Mouse (Mus musculus) Muller cell, postnatal 12 days (primary cell): ENCODE results near the gene Mctp1.
"Not testable (repeated sequence)": the region's sequence is repeated elsewhere in the genome, so short reads cannot be mapped to it uniquely, and the experiment has no call there.

Experiments
- DNase-seq: peaks from one replicate; pipeline ENCODE4 v3.0.0-alpha.2; 2015; ENCODE audit errors: inconsistent ontology term

The Mctp1 gene

GRCm38 (mm10) chr13:76383972-76384663, at the start of gene Mctp1:
Gene Mctp1 (plus strand): TSS chr13:76384535.
- DNase-seq: peak; percentile 77

DNA sequence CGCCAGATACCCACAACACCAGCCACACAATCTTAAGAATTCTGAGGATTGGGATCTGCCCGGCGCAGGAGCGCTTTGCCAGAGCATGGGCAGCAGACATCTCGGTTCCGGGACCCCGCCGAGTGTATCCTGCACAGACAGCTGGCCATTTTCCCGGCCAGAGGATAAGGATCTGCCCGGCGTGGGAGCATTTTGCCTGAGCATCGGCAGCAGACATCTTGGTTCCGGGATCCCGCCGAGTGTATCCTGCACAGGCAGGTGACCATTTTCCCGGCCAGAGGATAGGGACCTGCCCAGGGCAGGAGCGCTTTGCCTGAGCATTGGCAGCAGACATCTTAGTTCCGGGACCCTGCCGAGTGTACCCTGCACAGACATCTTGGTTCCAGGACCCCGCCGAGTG, 38.4 kb upstream of the Mctp1 start:
- not testable (repeated sequence) for DNase-seq

DNA sequence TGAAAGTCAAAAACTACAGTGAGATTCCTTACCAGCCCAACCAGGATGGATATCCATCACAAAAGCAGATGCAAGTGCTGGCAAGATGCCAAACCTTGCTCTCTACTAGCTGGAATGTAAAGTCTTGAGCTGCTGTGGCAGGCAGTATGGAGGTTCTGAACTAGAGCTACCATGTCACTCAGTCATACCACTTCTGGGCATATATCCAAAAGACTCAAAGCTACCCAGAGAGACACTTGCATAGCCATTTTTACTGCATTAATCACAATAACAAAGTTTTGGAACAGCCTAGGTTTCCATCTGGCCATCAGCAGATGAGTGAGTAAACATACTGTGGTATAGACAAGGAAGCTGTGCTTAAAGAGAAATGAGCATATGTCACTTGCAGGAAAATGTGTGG, 25.6 kb upstream of the Mctp1 start:
- peak; percentile 74 for DNase-seq

- DNase-seq: no peak
Observed at GRCm38 (mm10) chr13:76384664-76385435, 515 bp downstream of the Mctp1 start.

DNA sequence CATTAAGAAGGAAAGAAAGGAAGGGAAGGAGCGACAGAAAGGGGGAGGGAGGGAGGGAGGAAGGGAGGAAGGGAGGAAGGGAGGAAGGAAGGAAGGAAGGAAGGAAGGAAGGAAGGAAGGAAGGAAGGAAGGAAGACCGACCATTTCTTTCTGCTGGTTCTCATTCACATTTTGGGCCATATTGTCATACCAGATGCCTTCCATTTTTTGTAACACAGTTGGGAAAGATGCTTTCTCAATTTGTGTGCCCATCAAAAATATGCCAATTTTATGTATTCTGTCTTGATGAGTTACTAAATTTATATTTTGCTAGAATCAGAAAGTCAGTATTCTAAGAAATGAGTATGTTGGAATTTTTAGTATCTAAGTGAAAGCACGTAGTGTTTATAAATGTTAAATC, 4.3 kb downstream of the Mctp1 start:
- DNase-seq: no peak

DNA sequence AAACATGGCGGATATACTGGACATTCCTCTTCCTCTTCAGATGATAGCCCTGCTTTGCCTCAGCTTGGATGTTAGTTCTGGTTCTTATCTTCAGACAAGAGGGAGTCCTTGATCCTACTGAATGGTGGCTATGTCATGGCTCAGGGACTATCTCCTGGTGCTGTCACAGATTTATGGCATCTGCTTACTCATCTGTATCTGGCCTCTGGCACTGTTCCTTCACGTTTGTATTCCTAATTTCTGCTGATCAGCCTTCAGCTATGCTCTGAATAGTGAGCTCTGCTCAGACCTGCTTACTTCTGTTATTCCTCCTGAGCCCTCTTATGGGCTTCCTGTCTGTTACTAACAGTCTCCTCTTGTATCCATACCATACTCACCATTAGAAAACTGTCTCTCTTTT, 7.6 kb downstream of the Mctp1 start:
- DNase-seq: no peak

DNA sequence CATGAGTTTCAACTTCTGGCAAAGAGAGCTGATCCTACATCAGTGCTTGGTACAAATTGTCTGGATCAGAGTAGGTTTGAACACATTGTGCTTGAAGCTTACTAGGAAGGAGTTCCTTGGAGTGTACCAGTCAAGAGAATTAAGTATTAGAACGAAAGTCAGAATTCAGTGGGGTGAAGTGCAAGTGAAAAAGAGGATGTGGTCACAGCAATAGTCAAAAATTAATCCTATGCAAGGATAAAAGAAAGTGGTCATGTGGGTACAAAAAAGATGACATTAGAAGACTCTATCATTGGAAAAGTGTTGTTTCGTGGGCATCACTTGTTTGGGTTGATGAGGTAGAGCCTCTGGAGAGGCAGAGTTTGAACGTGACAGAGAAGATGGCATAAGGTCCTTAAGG, 8.8 kb downstream of the Mctp1 start:
- DNase-seq: no peak

DNA sequence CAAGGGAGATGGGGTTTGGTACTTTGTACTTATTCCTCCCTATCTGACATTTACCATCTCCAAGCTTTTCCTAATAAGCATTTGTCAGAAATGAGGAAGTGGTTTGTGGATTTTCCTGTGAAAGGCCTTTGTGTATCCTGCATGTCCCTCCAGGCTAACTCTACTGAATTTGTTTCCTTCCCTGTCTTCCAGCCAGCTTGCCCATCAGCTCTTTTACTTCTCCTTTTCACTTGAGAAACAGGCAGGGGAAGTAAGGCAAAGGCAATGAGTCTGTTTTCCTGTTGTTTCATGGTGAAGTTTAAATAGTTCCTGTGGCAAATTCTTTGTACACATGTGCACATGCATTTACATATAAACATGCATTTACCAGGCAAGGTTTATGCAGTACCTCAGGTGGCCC, 11.6 kb downstream of the Mctp1 start:
- no peak for DNase-seq

- DNase-seq: no peak
Observed at GRCm38 (mm10) chr13:76409296-76409695, 25.0 kb downstream of the Mctp1 start.

- DNase-seq: no peak
Observed at GRCm38 (mm10) chr13:76410665-76411064, 26.3 kb downstream of the Mctp1 start.

GRCm38 (mm10) chr13:76415346-76415745, 31.0 kb downstream of the Mctp1 start:
- no peak for DNase-seq

GRCm38 (mm10) chr13:76420111-76420510, 35.8 kb downstream of the Mctp1 start:
- DNase-seq: no peak

DNA sequence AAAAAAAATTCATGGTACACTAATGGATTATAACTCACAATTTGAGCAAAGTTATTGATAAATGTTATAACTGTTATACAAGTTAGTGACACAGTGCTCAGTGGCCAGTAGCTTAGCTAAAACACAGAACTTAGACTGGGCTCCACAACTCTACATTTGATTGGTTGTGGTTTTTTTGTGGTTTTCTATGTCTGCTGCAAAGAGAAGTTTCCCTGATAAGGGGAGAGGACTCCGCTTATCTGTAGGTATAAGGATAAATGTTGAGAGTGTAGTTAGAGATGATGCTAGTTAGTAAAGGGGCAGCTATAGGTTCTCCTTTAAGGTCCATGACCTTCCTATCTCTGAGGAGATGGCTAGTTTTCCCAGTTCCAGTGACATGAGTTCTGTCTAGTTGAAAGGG, 36.7 kb downstream of the Mctp1 start:
- no peak for DNase-seq

GRCm38 (mm10) chr13:76422124-76422523, 37.8 kb downstream of the Mctp1 start:
- DNase-seq: no peak

DNA sequence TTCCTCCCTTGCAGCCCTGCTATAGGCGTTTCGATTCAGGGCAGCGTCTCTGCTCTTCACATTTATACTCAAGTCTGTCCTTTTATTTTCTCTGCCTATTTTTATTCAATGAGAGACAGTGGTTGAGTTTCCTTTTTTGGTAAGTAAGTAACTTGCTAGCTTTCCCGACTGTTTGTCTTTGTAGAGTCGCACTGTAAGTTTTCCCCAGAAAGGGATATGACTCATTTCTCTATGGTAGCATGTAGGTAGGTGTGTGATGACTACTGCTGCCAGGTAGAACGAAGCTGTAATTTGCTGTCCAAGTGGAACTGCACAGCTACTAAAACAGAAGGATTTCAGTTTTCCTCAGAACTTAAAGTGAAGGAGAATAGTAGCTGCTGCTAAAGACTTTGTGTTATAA, 45.1 kb downstream of the Mctp1 start:
- no peak for DNase-seq

- DNase-seq: no peak
Observed at GRCm38 (mm10) chr13:76429927-76430326, 45.6 kb downstream of the Mctp1 start.

- DNase-seq: no peak
Observed at GRCm38 (mm10) chr13:76431946-76432345, 47.6 kb downstream of the Mctp1 start.

- no peak for DNase-seq
Observed at GRCm38 (mm10) chr13:76433438-76433837, 49.1 kb downstream of the Mctp1 start.

DNA sequence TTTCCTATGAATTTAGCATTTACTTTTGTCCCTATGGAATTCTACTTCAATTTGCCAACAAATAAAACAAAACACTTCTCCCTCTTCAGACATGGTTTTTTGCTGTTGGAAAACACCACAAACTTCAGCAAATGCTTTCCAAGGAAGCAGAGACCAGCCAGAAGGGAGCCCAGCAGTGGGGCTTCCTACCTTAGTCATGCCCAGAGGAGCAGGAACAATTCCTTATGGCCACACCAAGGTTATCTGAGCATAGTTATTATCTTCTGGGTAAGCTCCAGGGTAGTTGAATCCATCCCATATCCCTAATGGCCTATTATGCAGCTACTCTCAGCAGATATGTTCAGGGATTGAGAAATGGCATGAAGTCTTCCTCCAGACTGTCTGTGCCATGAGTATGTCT, 52.1 kb downstream of the Mctp1 start:
- no peak for DNase-seq

- no peak for DNase-seq
Observed at GRCm38 (mm10) chr13:76438765-76439164, 54.4 kb downstream of the Mctp1 start.

DNA sequence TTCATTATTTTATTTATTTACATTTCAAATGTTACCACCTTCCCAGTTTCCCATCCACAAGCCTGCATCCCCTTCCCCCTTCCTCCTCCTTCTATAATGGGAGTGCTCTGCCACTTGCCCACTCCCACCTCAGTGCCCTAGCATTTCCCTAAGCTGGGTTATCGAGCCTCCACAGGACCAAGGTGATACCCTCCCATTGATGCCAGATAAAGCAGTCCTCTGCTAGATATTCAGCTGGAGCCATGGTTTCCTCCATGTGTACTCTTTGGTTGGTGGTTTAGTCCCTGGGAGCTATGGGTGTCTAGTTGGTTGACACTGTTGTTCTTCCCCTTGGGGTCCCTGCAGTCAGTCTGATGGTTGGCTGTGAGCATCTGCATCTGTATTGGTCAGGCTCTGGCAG, 61.7 kb downstream of the Mctp1 start:
- DNase-seq: no peak

- DNase-seq: no peak
Observed at GRCm38 (mm10) chr13:76447528-76447927, 63.2 kb downstream of the Mctp1 start.

- not testable (repeated sequence) for DNase-seq
Observed at GRCm38 (mm10) chr13:76451526-76451925, 67.2 kb downstream of the Mctp1 start.
